Mouse (Mus musculus): Measurements from ENCODE around the gene Cfdp1. TPM values are rescaled to one million over a fixed set of nuclear protein-coding genes. Genes with fewer than 3 reads are reported as not detected.

Cfdp1 gene
- total RNA-seq, 1 experiment from 2014 or later: 80.4 TPM

Other genes with a start within 250 kb of the Cfdp1 start
- gene Ldhd, start 223.9 kb downstream of the Cfdp1 start, total RNA-seq (2021): 60.3 and 66.8 TPM in 2 replicates
- gene Zfp1, start 210.9 kb downstream of the Cfdp1 start, total RNA-seq (2021): 10.0 and 10.9 TPM in 2 replicates
- gene Ctrb1, start 163.3 kb downstream of the Cfdp1 start, total RNA-seq (2021): not detected in 2 replicates
- 64.5 and 70.0 TPM in 2 replicates for gene Bcar1, start 110.5 kb downstream of the Cfdp1 start, total RNA-seq (2021)
- 7.0 and 7.6 TPM in 2 replicates for gene Tmem170, start 22.5 kb upstream of the Cfdp1 start, total RNA-seq (2021)
- not detected in 2 replicates for gene Chst5, start 56.2 kb upstream of the Cfdp1 start, total RNA-seq (2021)
- gene Tmem231, start 79.6 kb upstream of the Cfdp1 start, total RNA-seq (2021): 5.1 and 7.3 TPM in 2 replicates
- 127 and 172 TPM in 2 replicates for gene Gabarapl2, start 86.4 kb upstream of the Cfdp1 start, total RNA-seq (2021)
- gene Adat1, start 138.0 kb upstream of the Cfdp1 start, total RNA-seq (2021): 5.4 TPM in 2 replicates
- 100 and 111 TPM in 2 replicates for gene Kars, start 157.0 kb upstream of the Cfdp1 start, total RNA-seq (2021)
- 17.6 and 22.6 TPM in 2 replicates for gene Terf2ip, start 157.1 kb upstream of the Cfdp1 start, total RNA-seq (2021)
- gene Gm6793, start 160.7 kb upstream of the Cfdp1 start, total RNA-seq (2021): not detected in 2 replicates